Mouse (Mus musculus): ENCODE results near the gene Fto. TPM values are rescaled to one million over a fixed set of nuclear protein-coding genes. Genes with fewer than 3 reads are reported as not detected.

Gene Fto
- total and polyA plus RNA-seq, 3 experiments, result 12.2 to 50.1 (median 17.3) TPM

DNA sequence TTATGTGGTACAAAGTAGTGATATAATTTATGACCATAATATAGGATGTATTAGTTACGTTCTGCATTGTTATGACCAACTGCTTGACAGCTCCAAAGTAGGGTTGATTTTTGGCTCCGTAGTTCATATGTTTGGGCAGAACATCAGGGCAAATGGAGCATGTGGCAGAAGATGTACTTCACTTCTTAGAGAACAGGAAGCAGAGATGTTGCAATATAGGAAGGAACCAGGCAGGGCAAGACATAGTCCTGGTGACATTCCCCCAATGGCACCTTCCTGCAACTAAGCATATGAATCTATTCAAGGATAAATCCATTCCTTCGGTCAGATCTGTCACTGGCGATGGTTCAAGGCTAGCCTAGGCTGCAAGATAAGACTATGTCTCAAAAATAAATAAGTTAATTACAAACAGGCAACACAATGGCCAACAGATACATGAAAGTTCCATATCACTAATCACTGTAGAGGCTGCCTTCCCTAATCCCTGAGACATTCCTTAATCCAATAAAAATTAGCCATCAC, 44.2 kb downstream of the Fto start:
- TF ChIP-seq GATA2 (IDR thresholded peaks at IDR 0.05; ENCODE audit: borderline replicate concordance, low read depth, low read length) (no peak), TAL1 (conservative IDR thresholded peaks at IDR 0.05; ENCODE audit: low read depth, low read length) (no peak), CTCF (IDR thresholded peaks at IDR 0.05; ENCODE audit: low read depth, low read length) (no peak), GATA1 (IDR thresholded peaks at IDR 0.05; ENCODE audit: borderline replicate concordance, low read length) (no peak), POLR2AphosphoS5 (IDR thresholded peaks at IDR 0.05; ENCODE audit: insufficient replicate concordance, low read depth, low read length) (no peak)
- Histone ChIP-seq H3K36me3 (replicated peaks) (peaks cover 33% of the 10 kb centered on the region), H3K27me3 (ENCODE audit: insufficient read depth, low read length) (no peaks in the 10 kb centered on the region), H3K9me3 (replicated peaks) (no peaks in the 10 kb centered on the region), H3K4me3 (ENCODE audit: low read depth, low read length) (no peak overlapping the region), H3K4me1 (ENCODE audit: insufficient read depth, low read depth, low read length) (peaks cover 31% of the 10 kb centered on the region)
- DNase-seq (ENCODE audit: low spot score), result no peak
- no peak for ATAC-seq (ENCODE audit: extremely low read depth, insufficient number of reproducible peaks, low FRiP score, poor library complexity, severe bottlenecking)

DNA sequence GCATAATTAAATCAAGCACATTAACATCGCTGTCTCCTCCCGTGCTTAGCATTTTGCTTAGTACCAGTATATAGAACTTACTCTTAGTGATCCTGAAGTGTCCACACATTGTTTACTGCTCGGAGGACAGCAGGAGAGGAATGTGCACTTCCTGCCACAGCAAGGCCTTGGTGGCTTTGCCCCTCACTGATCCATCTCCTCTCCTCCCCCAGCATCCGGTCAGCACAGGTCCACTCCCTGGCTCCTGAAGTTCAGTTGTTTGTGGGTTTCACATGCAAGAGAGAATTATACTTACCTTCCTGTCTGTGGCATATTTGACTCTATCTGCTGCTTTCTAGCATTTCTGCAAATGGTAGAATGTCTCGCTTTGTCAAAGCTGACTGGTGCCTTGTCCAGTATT, 44.7 kb downstream of the Fto start:
- ATAC-seq (ENCODE audit: extremely low read depth, insufficient number of reproducible peaks, low FRiP score, poor library complexity, severe bottlenecking), result no peak
- peaks cover 36% of the 10 kb centered on the region for H3K36me3 ChIP-seq (replicated peaks)
- H3K9me3 ChIP-seq (replicated peaks), result no peaks in the 10 kb centered on the region
- no peak overlapping the region for H3K4me3 ChIP-seq (ENCODE audit: low read depth, low read length)
- TF ChIP-seq GATA1 (IDR thresholded peaks at IDR 0.05; ENCODE audit: borderline replicate concordance, low read length), result no peak
- TF ChIP-seq TAL1 (conservative IDR thresholded peaks at IDR 0.05; ENCODE audit: low read depth, low read length), result no peak
- no peak for TF ChIP-seq GATA2 (IDR thresholded peaks at IDR 0.05; ENCODE audit: borderline replicate concordance, low read depth, low read length)
- no peak for TF ChIP-seq POLR2AphosphoS5 (IDR thresholded peaks at IDR 0.05; ENCODE audit: insufficient replicate concordance, low read depth, low read length)
- TF ChIP-seq CTCF (IDR thresholded peaks at IDR 0.05; ENCODE audit: low read depth, low read length), result no peak
- peaks cover 29% of the 10 kb centered on the region for H3K4me1 ChIP-seq (ENCODE audit: insufficient read depth, low read depth, low read length)
- H3K27me3 ChIP-seq (ENCODE audit: insufficient read depth, low read length), result no peaks in the 10 kb centered on the region
- DNase-seq (ENCODE audit: low spot score), result no peak

DNA sequence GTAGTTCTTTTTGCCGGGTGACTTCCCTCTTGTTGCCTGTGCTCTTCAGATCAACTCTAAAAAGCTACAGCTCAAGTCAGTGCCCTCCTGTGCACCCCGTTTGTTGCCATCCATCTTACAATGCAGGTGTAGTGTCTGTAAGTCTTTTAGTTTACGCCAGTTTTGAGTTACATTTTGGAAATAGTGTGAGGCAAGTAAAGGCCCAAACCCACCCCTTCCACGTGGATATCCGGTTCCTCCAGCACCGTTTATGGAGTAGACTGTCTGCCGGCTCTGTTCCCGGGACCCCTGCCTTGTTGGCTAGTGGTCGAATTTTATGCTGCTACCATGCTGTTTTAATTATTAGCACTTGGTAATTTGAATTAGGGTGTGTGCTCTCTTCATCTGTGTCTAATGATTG, 46.2 kb downstream of the Fto start:
- Histone ChIP-seq H3K36me3 (replicated peaks) (peaks cover 42% of the 10 kb centered on the region), H3K9me3 (replicated peaks) (no peaks in the 10 kb centered on the region), H3K4me1 (ENCODE audit: insufficient read depth, low read depth, low read length) (peaks cover 22% of the 10 kb centered on the region), H3K27me3 (ENCODE audit: insufficient read depth, low read length) (no peaks in the 10 kb centered on the region), H3K4me3 (ENCODE audit: low read depth, low read length) (no peak overlapping the region)
- ATAC-seq (ENCODE audit: extremely low read depth, insufficient number of reproducible peaks, low FRiP score, poor library complexity, severe bottlenecking) (peak; percentile 22; the same call in 1 of the 2 replicates), DNase-seq (ENCODE audit: low spot score) (no peak)
- TF ChIP-seq CTCF (IDR thresholded peaks at IDR 0.05; ENCODE audit: low read depth, low read length) (no peak), GATA1 (IDR thresholded peaks at IDR 0.05; ENCODE audit: borderline replicate concordance, low read length) (no peak), TAL1 (conservative IDR thresholded peaks at IDR 0.05; ENCODE audit: low read depth, low read length) (no peak), GATA2 (IDR thresholded peaks at IDR 0.05; ENCODE audit: borderline replicate concordance, low read depth, low read length) (no peak), POLR2AphosphoS5 (IDR thresholded peaks at IDR 0.05; ENCODE audit: insufficient replicate concordance, low read depth, low read length) (no peak)

DNA sequence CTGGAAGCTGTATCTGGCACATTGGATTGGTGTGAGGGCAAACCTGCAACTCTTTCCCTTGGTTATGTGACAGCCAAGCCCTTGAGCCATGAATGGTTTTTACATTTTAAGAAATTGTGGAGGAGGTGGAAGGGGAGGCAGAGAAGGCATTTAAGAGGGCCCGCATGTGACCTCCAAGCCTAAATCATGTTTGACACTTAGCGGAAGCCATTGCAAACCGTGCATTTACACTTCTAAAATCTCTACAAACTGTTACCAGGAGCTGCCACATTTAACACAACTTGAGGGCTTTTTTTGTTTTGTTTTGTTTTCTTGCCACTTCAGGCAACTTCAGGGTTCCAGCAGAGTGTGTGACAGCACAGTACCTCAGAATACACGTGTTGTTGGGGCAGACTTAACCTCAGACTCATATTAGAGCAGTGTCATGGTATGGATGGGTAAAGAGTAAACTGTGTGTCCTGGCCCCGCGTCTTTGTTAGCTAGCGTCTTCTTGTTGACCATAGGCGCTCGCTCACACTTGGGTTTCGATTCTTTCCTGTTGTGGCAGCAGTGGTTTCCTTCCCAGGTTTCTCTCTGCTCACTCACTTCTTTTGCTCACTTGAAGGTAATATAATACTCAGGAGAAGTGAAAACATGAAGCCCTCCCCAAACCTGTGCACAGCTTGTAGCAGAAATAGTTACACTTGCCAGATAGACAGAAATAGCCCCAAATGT, 47.5 kb downstream of the Fto start:
- ATAC-seq (ENCODE audit: extremely low read depth, insufficient number of reproducible peaks, low FRiP score, poor library complexity, severe bottlenecking) (no peak), DNase-seq (ENCODE audit: low spot score) (no peak)
- Histone ChIP-seq H3K4me1 (ENCODE audit: insufficient read depth, low read depth, low read length) (peaks cover 22% of the 10 kb centered on the region), H3K9me3 (replicated peaks) (no peaks in the 10 kb centered on the region), H3K27me3 (ENCODE audit: insufficient read depth, low read length) (no peaks in the 10 kb centered on the region), H3K36me3 (replicated peaks) (peaks cover 36% of the 10 kb centered on the region), H3K4me3 (ENCODE audit: low read depth, low read length) (no peak overlapping the region)
- TF ChIP-seq POLR2AphosphoS5 (IDR thresholded peaks at IDR 0.05; ENCODE audit: insufficient replicate concordance, low read depth, low read length) (no peak), TAL1 (conservative IDR thresholded peaks at IDR 0.05; ENCODE audit: low read depth, low read length) (no peak), GATA2 (IDR thresholded peaks at IDR 0.05; ENCODE audit: borderline replicate concordance, low read depth, low read length) (no peak), GATA1 (IDR thresholded peaks at IDR 0.05; ENCODE audit: borderline replicate concordance, low read length) (no peak), CTCF (IDR thresholded peaks at IDR 0.05; ENCODE audit: low read depth, low read length) (no peak)

- no peaks in the 10 kb centered on the region for H3K9me3 ChIP-seq (replicated peaks)
- no peak overlapping the region for H3K4me3 ChIP-seq (ENCODE audit: low read depth, low read length)
- ATAC-seq (ENCODE audit: extremely low read depth, insufficient number of reproducible peaks, low FRiP score, poor library complexity, severe bottlenecking), result no peak
- no peaks in the 10 kb centered on the region for H3K27me3 ChIP-seq (ENCODE audit: insufficient read depth, low read length)
- DNase-seq (ENCODE audit: low spot score), result no peak
- no peak for TF ChIP-seq GATA1 (IDR thresholded peaks at IDR 0.05; ENCODE audit: borderline replicate concordance, low read length)
- no peak for TF ChIP-seq GATA2 (IDR thresholded peaks at IDR 0.05; ENCODE audit: borderline replicate concordance, low read depth, low read length)
- TF ChIP-seq TAL1 (conservative IDR thresholded peaks at IDR 0.05; ENCODE audit: low read depth, low read length), result no peak
- no peak for TF ChIP-seq CTCF (IDR thresholded peaks at IDR 0.05; ENCODE audit: low read depth, low read length)
- TF ChIP-seq POLR2AphosphoS5 (IDR thresholded peaks at IDR 0.05; ENCODE audit: insufficient replicate concordance, low read depth, low read length), result no peak
- H3K36me3 ChIP-seq (replicated peaks), result peaks cover 30% of the 10 kb centered on the region
- peaks cover 12% of the 10 kb centered on the region for H3K4me1 ChIP-seq (ENCODE audit: insufficient read depth, low read depth, low read length)
Measured at GRCm38 (mm10) chr8:91363272-91363860, 50.0 kb downstream of the Fto start.

- DNase-seq (ENCODE audit: low spot score) (no peak), ATAC-seq (ENCODE audit: extremely low read depth, insufficient number of reproducible peaks, low FRiP score, poor library complexity, severe bottlenecking) (no peak)
- Histone ChIP-seq H3K36me3 (replicated peaks) (peaks cover 28% of the 10 kb centered on the region), H3K4me3 (ENCODE audit: low read depth, low read length) (no peak overlapping the region), H3K9me3 (replicated peaks) (no peaks in the 10 kb centered on the region), H3K27me3 (ENCODE audit: insufficient read depth, low read length) (no peaks in the 10 kb centered on the region), H3K4me1 (ENCODE audit: insufficient read depth, low read depth, low read length) (peaks cover 5% of the 10 kb centered on the region)
- TF ChIP-seq GATA2 (IDR thresholded peaks at IDR 0.05; ENCODE audit: borderline replicate concordance, low read depth, low read length) (no peak), POLR2AphosphoS5 (IDR thresholded peaks at IDR 0.05; ENCODE audit: insufficient replicate concordance, low read depth, low read length) (no peak), CTCF (IDR thresholded peaks at IDR 0.05; ENCODE audit: low read depth, low read length) (no peak), TAL1 (conservative IDR thresholded peaks at IDR 0.05; ENCODE audit: low read depth, low read length) (no peak)
Measured at GRCm38 (mm10) chr8:91364216-91364615, 50.9 kb downstream of the Fto start.

Data from G1E (cell line).